ENCODE assay signal across 8 mouse cellular contexts in the genomic region with DNA sequence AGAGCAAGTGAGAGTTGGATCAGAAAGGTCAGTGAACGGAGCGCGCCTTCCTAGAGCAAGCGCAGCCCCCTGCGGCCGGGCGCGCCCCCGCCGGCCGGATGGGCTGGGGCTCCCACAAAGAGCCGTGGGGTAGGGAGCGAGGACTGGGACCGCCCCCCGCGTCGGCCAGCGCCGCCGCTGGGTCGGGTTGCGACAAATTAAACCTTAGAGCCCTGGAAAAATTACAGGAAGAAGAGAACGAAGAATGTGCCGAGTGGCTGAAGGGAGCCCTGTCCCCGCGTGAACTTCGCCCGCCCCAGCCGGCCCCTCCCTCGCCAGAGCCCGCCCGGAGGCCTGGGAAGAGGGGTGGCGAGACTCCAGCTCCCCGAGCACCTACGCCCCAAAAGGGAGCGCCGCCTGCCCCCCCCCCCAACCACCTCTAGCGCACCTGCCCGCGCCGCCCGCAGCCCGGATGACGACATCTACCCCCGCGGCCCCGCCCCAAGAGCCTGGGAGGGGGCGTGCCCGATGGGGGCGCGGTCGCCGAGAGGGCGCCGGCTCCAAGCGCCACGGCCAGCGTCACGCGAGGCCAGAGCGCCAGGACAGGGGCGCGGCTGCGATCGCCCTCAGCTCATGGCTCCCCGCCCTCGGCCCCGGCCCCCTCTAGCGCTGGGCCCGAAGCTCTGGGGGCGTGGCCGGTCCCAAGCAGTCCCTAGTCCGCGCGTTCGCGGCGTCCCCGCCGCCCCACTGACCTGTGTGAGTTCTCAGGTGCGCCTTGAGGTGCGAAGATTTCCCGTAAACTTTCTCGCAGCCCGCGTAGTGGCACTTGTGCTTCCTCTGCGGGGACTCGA. TPM values are rescaled to one million over a fixed set of nuclear protein-coding genes. Genes with fewer than 3 reads are reported as not detected.
DNase-seq lines count a peak whose midpoint lies in the region; ATAC-seq lines count a peak whose summit lies in the region.

No protein-coding gene starts in this region.

- peaks cover 3% of the 10 kb centered on the region for H3K4me1 ChIP-seq in embryonic facial prominence, embryonic 11.5 days (ENCODE audit: control insufficient read depth, insufficient read depth, low read length)
- H3K4me1 ChIP-seq in heart, embryonic 10.5 days, result peaks cover 35% of the 10 kb centered on the region
- H3K4me1 ChIP-seq in kidney, embryonic 14.5 days (ENCODE audit: control insufficient read depth, insufficient read depth, low read length), result 0 out of 2 replicates have a peak, but pooled peaks cover 11% of the 10 kb centered on the region
- peaks cover 40% of the 10 kb centered on the region for H3K4me1 ChIP-seq in neural tube, embryonic 13.5 days (replicated peaks)

- H3K36me3 ChIP-seq in embryonic facial prominence, embryonic 11.5 days (replicated peaks; ENCODE audit: control insufficient read depth, insufficient read depth, low read depth, low read length), result no peaks in the 10 kb centered on the region
- H3K36me3 ChIP-seq in heart, embryonic 10.5 days, result no peaks in the 10 kb centered on the region
- no peaks in the 10 kb centered on the region for H3K36me3 ChIP-seq in kidney, embryonic 14.5 days (ENCODE audit: control insufficient read depth, insufficient read depth, low read length)
- no peaks in the 10 kb centered on the region for H3K36me3 ChIP-seq in neural tube, embryonic 13.5 days

- WGBS in embryonic facial prominence, embryonic 11.5 days, result under 1% methylated on average over 78 of the region's 88 CpGs
- under 1% methylated on average over 87 of the region's 88 CpGs for WGBS in heart, embryonic 10.5 days
- 1% methylated on average over 70 of the region's 88 CpGs for WGBS in kidney, embryonic 14.5 days
- under 1% methylated on average over 81 of the region's 88 CpGs for WGBS in neural tube, embryonic 13.5 days

- H3K27me3 ChIP-seq in embryonic facial prominence, embryonic 11.5 days (ENCODE audit: control insufficient read depth, insufficient read depth, low read length), result no peaks in the 10 kb centered on the region
- no peaks in the 10 kb centered on the region for H3K27me3 ChIP-seq in heart, embryonic 10.5 days (ENCODE audit: insufficient read depth, poor library complexity, severe bottlenecking)
- H3K27me3 ChIP-seq in kidney, embryonic 14.5 days (ENCODE audit: control insufficient read depth, insufficient read depth, low read length), result no peaks in the 10 kb centered on the region
- H3K27me3 ChIP-seq in neural tube, embryonic 13.5 days, result no peaks in the 10 kb centered on the region

- peak overlapping the region; percentile 83 for H3K9ac ChIP-seq in embryonic facial prominence, embryonic 11.5 days (replicated peaks; ENCODE audit: low read length)
- peak overlapping the region; percentile 83 for H3K9ac ChIP-seq in kidney, embryonic 14.5 days (ENCODE audit: low read depth, low read length)
- H3K9ac ChIP-seq in neural tube, embryonic 13.5 days, result peak overlapping the region; percentile 98

- H3K27ac ChIP-seq in embryonic facial prominence, embryonic 11.5 days (replicated peaks; ENCODE audit: low read depth, low read length), result peak overlapping the region; percentile 72
- H3K27ac ChIP-seq in heart, embryonic 10.5 days, result peak overlapping the region; percentile 98
- peak overlapping the region; percentile 84 for H3K27ac ChIP-seq in kidney, embryonic 14.5 days (ENCODE audit: low read depth, low read length)
- H3K27ac ChIP-seq in neural tube, embryonic 13.5 days (replicated peaks), result peak overlapping the region; percentile 98

- H3K9me3 ChIP-seq in embryonic facial prominence, embryonic 11.5 days (replicated peaks; ENCODE audit: control insufficient read depth, low read length), result no peaks in the 10 kb centered on the region
- no peaks in the 10 kb centered on the region for H3K9me3 ChIP-seq in heart, embryonic 10.5 days
- no peaks in the 10 kb centered on the region for H3K9me3 ChIP-seq in kidney, embryonic 14.5 days (ENCODE audit: control insufficient read depth, low read length)
- no peaks in the 10 kb centered on the region for H3K9me3 ChIP-seq in neural tube, embryonic 13.5 days

- peak; percentile 5; the same call in 1 of the 2 replicates for ATAC-seq in embryonic facial prominence, embryonic 11.5 days (replicated peaks; ENCODE audit: insufficient number of reproducible peaks, low FRiP score, low TSS enrichment, low read depth)
- ATAC-seq in kidney, embryonic 14.5 days (ENCODE audit: low FRiP score, low TSS enrichment), result peak; percentile 28
- peak; percentile 13 for ATAC-seq in neural tube, embryonic 13.5 days (ENCODE audit: low read depth)

- peak; percentile 92 for DNase-seq in A20 (ENCODE audit: low read depth, low spot score)
- peak; percentile 95 for DNase-seq in adrenal gland, postnatal 14 days
- peak; percentile 78 for DNase-seq in embryonic facial prominence, embryonic 11.5 days (ENCODE audit: low spot score)
- peak; percentile 92 for DNase-seq in heart, embryonic 10.5 days (ENCODE audit: low spot score)
- peak; percentile 94 to 95 for DNase-seq in lung, adult 18-20 months
- DNase-seq in thymus, adult 18-20 months, result peak; percentile 79 to 83

- H3K4me3 ChIP-seq in embryonic facial prominence, embryonic 11.5 days (ENCODE audit: low read depth, low read length), result peak overlapping the region; percentile 87
- peak overlapping the region; percentile 91 for H3K4me3 ChIP-seq in heart, embryonic 10.5 days
- peak overlapping the region; percentile 75 for H3K4me3 ChIP-seq in kidney, embryonic 14.5 days (ENCODE audit: low read length)
- peak overlapping the region; percentile 98 for H3K4me3 ChIP-seq in neural tube, embryonic 13.5 days

- H3K4me2 ChIP-seq in embryonic facial prominence, embryonic 11.5 days (ENCODE audit: low read depth, low read length), result peak overlapping the region; percentile 96
- H3K4me2 ChIP-seq in kidney, embryonic 14.5 days (replicated peaks; ENCODE audit: low read depth, low read length), result peak overlapping the region; percentile 93
- peak overlapping the region; percentile 83 for H3K4me2 ChIP-seq in neural tube, embryonic 13.5 days

RNA-seq across cellular contexts. Expression of a gene that starts 1.3 kb away (rescaled TPM):
- total RNA-seq in adrenal gland, postnatal 14 days (2021), result 85.8 and 102 TPM in 2 replicates
- polyA plus RNA-seq in embryonic facial prominence, embryonic 11.5 days (2014; fragmentation: Nextera tagmentation; extraction: Ambion mirVana), result 19.9 and 20.3 TPM in 2 replicates
- 17.3 and 18.3 TPM in 2 replicates for polyA plus RNA-seq in heart, embryonic 10.5 days (2016; fragmentation: Nextera tagmentation; extraction: Ambion mirVana)
- 23.0 and 23.2 TPM in 2 replicates for polyA plus RNA-seq in kidney, embryonic 14.5 days (2014; fragmentation: Nextera tagmentation; extraction: Ambion mirVana)
- 28.1 and 32.5 TPM in 2 replicates for polyA plus RNA-seq in neural tube, embryonic 13.5 days (2015; fragmentation: Nextera tagmentation; extraction: Ambion mirVana)

RNA-seq across cellular contexts. Expression of a gene that starts 20.8 kb away (rescaled TPM):
- not detected in 2 replicates for total RNA-seq in adrenal gland, postnatal 14 days (2021)
- not detected in 2 replicates for polyA plus RNA-seq in embryonic facial prominence, embryonic 11.5 days (2014; fragmentation: Nextera tagmentation; extraction: Ambion mirVana)
- 0.18 TPM in 1 of 2 replicates, not detected in the other for polyA plus RNA-seq in heart, embryonic 10.5 days (2016; fragmentation: Nextera tagmentation; extraction: Ambion mirVana)
- 0.35 TPM in 1 of 2 replicates, not detected in the other for polyA plus RNA-seq in kidney, embryonic 14.5 days (2014; fragmentation: Nextera tagmentation; extraction: Ambion mirVana)
- 0.20 TPM in 1 of 2 replicates, not detected in the other for polyA plus RNA-seq in neural tube, embryonic 13.5 days (2015; fragmentation: Nextera tagmentation; extraction: Ambion mirVana)

Comparison
In these comparisons a context has a peak if more than half of its experiments do, and no peak if none do; other contexts are left out.
1. Peak in every context shown above with its lines: DNase-seq, ATAC-seq, H3K4me3 ChIP-seq and H3K27ac ChIP-seq.